Mouse (Mus musculus) limb, embryonic 10.5 days (tissue): Measurements from ENCODE around the gene Ccnyl1. TPM values are rescaled to one million over a fixed set of nuclear protein-coding genes. Genes with fewer than 3 reads are reported as not detected.

Experiments
- DNase-seq: peaks from one replicate; pipeline ENCODE4 v3.0.0-alpha.2; 2017; ENCODE audit warnings: low spot score
- H3K27ac ChIP-seq: fragments of 300-500 bp; sonication (generic); 2 replicates; pipeline ENCODE4 v1.5.1; 2016; ENCODE audit warnings: mild to moderate bottlenecking
- H3K27me3 ChIP-seq: fragments of 300-500 bp; sonication (generic); 2 replicates; pipeline ENCODE4 v1.6.1; 2016; ENCODE audit warnings: low read depth, mild to moderate bottlenecking; ENCODE audit not compliant: poor library complexity, severe bottlenecking
- H3K36me3 ChIP-seq: fragments of 300-500 bp; sonication (generic); 2 replicates; pipeline ENCODE4 v1.6.1; 2016; ENCODE audit warnings: mild to moderate bottlenecking, moderate library complexity
- H3K4me1 ChIP-seq: fragments of 300-500 bp; sonication (generic); 2 replicates; pipeline ENCODE4 v1.6.1; 2016
- H3K4me3 ChIP-seq: fragments of 300-500 bp; sonication (generic); 2 replicates; pipeline ENCODE4 v1.5.1; 2016; ENCODE audit warnings: mild to moderate bottlenecking, moderate library complexity
- H3K9me3 ChIP-seq: fragments of 300-500 bp; sonication (generic); replicated peaks from 2 replicates; pipeline ENCODE4 v1.6.1; 2016; ENCODE audit warnings: mild to moderate bottlenecking
- WGBS: fragments of 180-500 bp; shearing (Covaris S2); methylation state at CpG from one replicate; pipeline ENCODE4 v1.1.7; 2016; 5-methylcytosine and 5-hydroxymethylcytosine counted together
- polyA plus RNA-seq: library from polyadenylated mRNA; unstranded; fragments of >200 nt; fragmentation: Nextera tagmentation; extraction: Ambion mirVana; gene quantifications from 2 replicates; pipeline ENCODE4 v1.2.1, GENCODE M21; 2016

The Ccnyl1 gene
- polyA plus RNA-seq, 1 experiment from 2014 or later, result 6.4 TPM

DNA sequence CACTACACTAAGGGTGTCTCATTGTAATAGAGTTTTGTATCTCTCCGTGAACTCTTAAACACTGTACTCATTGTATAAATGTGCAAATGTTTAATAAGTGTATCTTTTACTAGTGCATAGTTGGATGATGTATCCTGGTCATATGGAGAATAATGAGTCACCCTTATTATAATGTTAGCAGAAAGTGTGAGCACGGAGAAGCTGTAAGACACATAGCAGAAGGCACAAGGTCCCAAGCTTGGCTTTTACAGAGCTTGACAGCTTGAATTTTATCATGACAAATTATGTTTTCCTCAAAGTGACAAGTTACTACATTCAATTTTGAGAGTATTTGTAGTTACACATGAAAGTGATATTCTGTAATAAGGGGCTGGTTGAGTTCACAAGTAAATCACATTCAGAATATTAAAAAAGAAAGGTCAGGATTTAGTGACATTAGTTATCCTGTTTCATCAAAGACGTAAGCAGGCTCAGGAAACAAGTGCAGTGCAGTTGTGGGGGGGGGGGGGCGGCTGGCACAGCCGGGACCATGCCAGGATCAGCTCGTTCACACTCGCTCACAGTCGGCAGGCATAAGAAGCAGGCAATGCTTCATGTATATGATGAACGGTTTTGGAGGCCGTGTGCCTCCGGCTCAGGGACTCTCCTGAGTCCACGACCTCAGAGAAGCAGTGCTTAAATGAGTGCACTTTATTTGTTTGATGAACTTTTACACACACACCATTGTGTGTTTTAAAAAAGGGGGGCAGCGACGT, 21.9 kb downstream of the Ccnyl1 start:
- no peak overlapping the region for H3K4me3 ChIP-seq
- no peak overlapping the region for H3K27ac ChIP-seq
- H3K36me3 ChIP-seq, result peaks cover 48% of the 10 kb centered on the region
- DNase-seq, result no peak
- H3K9me3 ChIP-seq, result no peaks in the 10 kb centered on the region
- no peaks in the 10 kb centered on the region for H3K4me1 ChIP-seq
- 88% methylated on average over 14 of the region's 14 CpGs for WGBS
- H3K27me3 ChIP-seq, result no peaks in the 10 kb centered on the region

- Histone ChIP-seq H3K27me3 (no peaks in the 10 kb centered on the region), H3K36me3 (peaks cover 60% of the 10 kb centered on the region), H3K27ac (no peak overlapping the region), H3K9me3 (no peaks in the 10 kb centered on the region), H3K4me3 (no peak overlapping the region), H3K4me1 (no peaks in the 10 kb centered on the region)
- WGBS, result 80% methylated on average over 2 of the region's 2 CpGs
- DNase-seq, result no peak
Observed at GRCm38 (mm10) chr1:64715458-64715857, 25.2 kb downstream of the Ccnyl1 start.

DNA sequence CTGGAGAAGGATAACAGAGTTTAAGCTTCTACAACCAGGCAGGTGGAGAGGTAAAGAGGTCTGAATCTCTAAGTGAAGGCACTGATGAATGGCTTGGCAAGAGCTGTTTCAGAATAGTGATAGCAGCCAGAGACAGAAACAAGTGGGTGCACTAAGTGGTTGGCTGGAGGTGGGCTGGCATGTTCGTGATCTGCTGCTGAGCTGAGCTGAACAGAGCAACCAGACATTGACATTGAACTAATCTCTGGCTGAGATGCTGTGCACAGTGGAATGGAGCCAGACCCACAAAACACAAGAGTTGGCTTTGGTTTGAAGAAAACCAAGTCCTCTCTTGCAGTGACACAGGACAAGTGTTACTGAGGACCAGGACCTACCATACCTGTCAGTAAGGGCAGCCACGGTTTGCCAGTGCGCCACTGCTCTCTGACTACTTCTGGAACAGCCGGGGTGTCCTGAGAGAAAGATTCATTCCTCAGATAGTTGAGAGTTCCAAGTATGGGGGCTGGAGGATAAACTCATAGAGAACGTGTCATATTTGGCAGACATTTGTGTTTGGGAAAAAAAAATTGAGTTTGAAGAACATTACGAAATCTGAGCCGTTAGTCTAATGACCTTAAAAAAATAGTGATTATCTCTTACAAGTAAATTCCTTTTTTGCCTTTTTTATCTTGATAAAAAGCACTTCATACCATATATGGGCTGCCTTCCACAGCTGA, 26.5 kb downstream of the Ccnyl1 start:
- no peak overlapping the region for H3K4me3 ChIP-seq
- H3K36me3 ChIP-seq, result peaks cover 71% of the 10 kb centered on the region
- no peak for DNase-seq
- H3K9me3 ChIP-seq, result no peaks in the 10 kb centered on the region
- H3K27ac ChIP-seq, result no peak overlapping the region
- WGBS, result 91% methylated on average over 7 of the region's 7 CpGs
- H3K27me3 ChIP-seq, result no peaks in the 10 kb centered on the region
- no peaks in the 10 kb centered on the region for H3K4me1 ChIP-seq

GRCm38 (mm10) chr1:64717504-64717903, 27.2 kb downstream of the Ccnyl1 start:
- H3K27ac ChIP-seq, result no peak overlapping the region
- no peak for DNase-seq
- peaks cover 75% of the 10 kb centered on the region for H3K36me3 ChIP-seq
- H3K4me3 ChIP-seq, result no peak overlapping the region
- H3K9me3 ChIP-seq, result no peaks in the 10 kb centered on the region
- no peaks in the 10 kb centered on the region for H3K4me1 ChIP-seq
- no peaks in the 10 kb centered on the region for H3K27me3 ChIP-seq

- Histone ChIP-seq H3K27ac (no peak overlapping the region), H3K4me1 (no peaks in the 10 kb centered on the region), H3K36me3 (peaks cover 68% of the 10 kb centered on the region), H3K9me3 (no peaks in the 10 kb centered on the region), H3K4me3 (no peak overlapping the region), H3K27me3 (no peaks in the 10 kb centered on the region)
- DNase-seq, result no peak
- WGBS, result 86% methylated on average over 10 of the region's 10 CpGs
Observed at GRCm38 (mm10) chr1:64721034-64721587, 30.9 kb downstream of the Ccnyl1 start.

GRCm38 (mm10) chr1:64730046-64730445, 39.8 kb downstream of the Ccnyl1 start:
- H3K27me3 ChIP-seq, result peaks cover 44% of the 10 kb centered on the region

DNA sequence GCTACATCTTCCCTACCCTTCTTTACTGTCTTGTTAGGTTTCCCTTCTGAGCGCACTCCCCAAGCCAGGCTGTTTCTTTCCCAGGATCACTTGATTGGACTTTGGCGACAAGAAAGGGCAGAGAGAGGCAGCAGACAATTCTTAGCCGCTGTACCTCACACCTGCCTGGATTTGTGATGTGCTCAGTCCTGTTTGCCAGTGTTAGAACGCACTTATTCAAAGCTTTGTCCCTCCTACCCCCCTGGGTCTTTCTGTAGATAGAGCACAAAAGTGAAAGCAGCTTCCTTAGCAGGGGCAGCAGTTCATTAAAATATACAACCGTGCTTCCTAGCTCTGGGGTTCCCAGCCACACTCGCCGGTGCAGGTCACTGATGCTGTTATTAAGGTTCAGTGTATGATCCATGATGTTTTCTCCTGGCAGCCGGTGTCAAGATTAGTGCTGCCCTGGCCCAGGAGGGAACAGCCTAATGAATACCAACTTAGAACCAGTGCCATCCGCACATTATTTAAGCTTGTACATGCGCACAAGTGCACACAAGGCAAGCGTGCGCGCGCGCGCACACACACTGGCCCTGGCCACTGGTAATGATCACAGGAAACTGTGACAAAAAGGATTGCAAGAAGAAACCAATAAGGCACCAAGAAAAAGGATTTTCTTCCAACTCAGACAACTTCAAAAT, 41.2 kb downstream of the Ccnyl1 start:
- H3K27ac ChIP-seq, result no peak overlapping the region
- H3K9me3 ChIP-seq, result no peaks in the 10 kb centered on the region
- peaks cover 58% of the 10 kb centered on the region for H3K27me3 ChIP-seq
- H3K4me1 ChIP-seq, result peaks cover 20% of the 10 kb centered on the region
- H3K4me3 ChIP-seq, result no peak overlapping the region
- WGBS, result 65% methylated on average over 16 of the region's 16 CpGs
- no peak for DNase-seq
- H3K36me3 ChIP-seq, result no peaks in the 10 kb centered on the region

More at GRCm38 (mm10) chr1:64730046-64730445, 39.8 kb downstream of the Ccnyl1 start:
- no peak for DNase-seq
- H3K27ac ChIP-seq, result no peak overlapping the region
- H3K4me3 ChIP-seq, result no peak overlapping the region
- WGBS, result 83% methylated on average over 4 of the region's 4 CpGs
- peaks cover 6% of the 10 kb centered on the region for H3K36me3 ChIP-seq
- H3K4me1 ChIP-seq, result peaks cover 6% of the 10 kb centered on the region
- no peaks in the 10 kb centered on the region for H3K9me3 ChIP-seq

- H3K4me1 ChIP-seq, result peaks cover 27% of the 10 kb centered on the region
- WGBS, result 46% methylated on average over 10 of the region's 10 CpGs
Observed at GRCm38 (mm10) chr1:64732161-64732560, 41.9 kb downstream of the Ccnyl1 start.

GRCm38 (mm10) chr1:64732637-64733200, 42.5 kb downstream of the Ccnyl1 start:
- no peak for DNase-seq
- Histone ChIP-seq H3K36me3 (no peaks in the 10 kb centered on the region), H3K4me3 (no peak overlapping the region), H3K9me3 (no peaks in the 10 kb centered on the region), H3K27ac (no peak overlapping the region), H3K27me3 (peaks cover 68% of the 10 kb centered on the region), H3K4me1 (peaks cover 32% of the 10 kb centered on the region)
- 58% methylated on average over 7 of the region's 7 CpGs for WGBS

More at GRCm38 (mm10) chr1:64732161-64732560, 41.9 kb downstream of the Ccnyl1 start:
- peaks cover 65% of the 10 kb centered on the region for H3K27me3 ChIP-seq
- no peak overlapping the region for H3K4me3 ChIP-seq
- H3K9me3 ChIP-seq, result no peaks in the 10 kb centered on the region
- H3K36me3 ChIP-seq, result no peaks in the 10 kb centered on the region
- H3K27ac ChIP-seq, result no peak overlapping the region
- DNase-seq, result no peak

DNA sequence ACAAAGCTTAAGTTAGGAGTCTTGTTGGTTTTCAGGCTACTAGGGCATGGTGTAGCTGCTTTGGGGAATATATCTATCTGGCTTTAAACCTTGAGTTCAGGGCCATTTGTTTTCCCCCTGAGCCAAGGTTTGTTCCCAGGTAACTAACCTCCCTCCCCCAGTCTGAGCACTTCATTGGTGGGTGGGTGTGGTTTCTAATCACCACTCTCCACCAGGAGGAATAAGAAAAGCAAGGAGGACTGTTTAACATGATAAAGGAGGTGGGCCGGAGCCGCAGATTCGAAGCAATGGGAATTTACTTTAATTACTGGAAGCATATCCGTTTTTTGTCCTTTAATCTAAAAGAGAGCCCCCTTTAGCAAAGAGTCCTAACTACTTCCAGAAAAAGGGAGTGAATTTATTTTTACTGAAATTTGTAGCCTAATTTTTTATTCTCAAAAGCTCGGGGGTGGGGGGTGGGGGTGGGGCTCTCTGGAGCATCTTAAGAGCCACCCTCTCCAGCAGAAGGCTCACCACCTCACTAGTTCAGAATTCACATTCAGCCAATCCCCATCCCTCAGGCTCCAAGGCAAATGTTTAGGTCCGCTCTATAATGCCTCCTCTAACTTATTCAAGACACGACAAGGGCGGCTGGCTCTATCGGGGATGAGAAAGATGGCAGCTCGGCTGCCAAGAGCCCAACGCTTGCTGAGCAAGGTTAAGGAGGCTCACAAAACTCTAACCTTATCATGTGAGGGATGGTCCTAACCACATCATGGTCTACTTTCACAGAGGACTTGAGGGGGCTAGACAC, 43.4 kb downstream of the Ccnyl1 start:
- Histone ChIP-seq H3K27me3 (peaks cover 70% of the 10 kb centered on the region), H3K36me3 (no peaks in the 10 kb centered on the region), H3K4me3 (no peak overlapping the region), H3K9me3 (no peaks in the 10 kb centered on the region), H3K27ac (no peak overlapping the region), H3K4me1 (peaks cover 41% of the 10 kb centered on the region)
- DNase-seq, result no peak
- 18% methylated on average over 11 of the region's 11 CpGs for WGBS

DNA sequence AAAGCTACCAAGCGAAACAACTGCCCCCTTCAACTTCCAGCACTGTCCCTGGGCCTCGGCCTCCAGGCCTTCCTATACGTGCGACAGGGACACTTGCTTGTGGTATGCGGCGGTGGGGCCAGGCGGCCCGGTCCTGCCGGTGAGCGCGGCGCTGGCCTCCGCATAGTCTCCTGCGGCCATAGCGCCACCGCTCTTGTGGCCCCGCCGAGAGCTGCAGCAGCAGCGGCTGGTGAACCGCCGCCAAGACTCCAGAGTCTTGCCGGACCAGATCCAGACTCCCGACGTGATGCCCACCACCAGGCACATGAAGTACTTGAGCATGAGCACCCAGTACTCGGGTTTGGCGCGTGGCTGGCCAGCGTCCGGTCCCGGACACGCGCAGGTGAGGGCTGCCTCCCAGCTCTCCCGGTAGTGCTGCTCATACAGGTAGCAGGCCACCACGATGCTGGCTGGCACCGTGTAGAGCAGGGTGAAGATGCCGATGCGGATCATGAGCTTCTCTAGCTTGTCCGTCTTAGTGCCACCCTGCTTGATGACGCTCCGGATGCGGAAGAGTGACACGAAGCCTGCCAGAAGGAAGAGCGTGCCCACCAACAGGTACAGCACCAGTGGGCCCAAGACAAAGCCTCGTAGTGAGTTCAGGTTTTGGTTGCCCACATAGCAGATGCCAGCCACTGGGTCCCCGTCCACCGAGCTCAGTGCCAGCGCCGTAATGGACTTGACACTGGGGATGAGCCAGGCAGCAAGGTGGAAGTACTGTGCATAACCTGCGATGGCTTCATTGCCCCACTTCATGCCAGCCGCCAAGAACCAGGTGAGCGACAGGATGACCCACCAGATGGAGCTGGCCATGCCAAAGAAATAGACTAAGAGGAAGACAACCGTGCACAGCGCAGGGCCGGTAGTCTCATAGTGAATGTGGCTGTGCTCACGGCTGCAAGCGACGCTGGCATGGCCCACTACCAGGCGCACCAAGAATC, 44.8 kb downstream of the Ccnyl1 start:
- WGBS, result 40% methylated on average over 58 of the region's 58 CpGs
- Histone ChIP-seq H3K4me3 (peak overlapping the region; percentile 70), H3K36me3 (no peaks in the 10 kb centered on the region), H3K4me1 (peaks cover 46% of the 10 kb centered on the region), H3K27ac (0 out of 2 replicates have a peak overlapping the region, but pooled peaks have one; percentile 34), H3K9me3 (no peaks in the 10 kb centered on the region), H3K27me3 (peaks cover 81% of the 10 kb centered on the region)
- DNase-seq, result peak; percentile 78
